Mouse (Mus musculus): Measurements from ENCODE around the gene Olfr24. TPM values are rescaled to one million over a fixed set of nuclear protein-coding genes. Genes with fewer than 3 reads are reported as not detected.
"Not testable (repeated sequence)": the region's sequence is repeated elsewhere in the genome, so short reads cannot be mapped to it uniquely, and the experiment has no call there.

The Olfr24 gene
- not detected in 2 replicates for total RNA-seq (2015; ENCODE audit: low replicate concordance)
- total RNA-seq (2017; ENCODE audit: low replicate concordance), result not detected in 2 replicates

DNA sequence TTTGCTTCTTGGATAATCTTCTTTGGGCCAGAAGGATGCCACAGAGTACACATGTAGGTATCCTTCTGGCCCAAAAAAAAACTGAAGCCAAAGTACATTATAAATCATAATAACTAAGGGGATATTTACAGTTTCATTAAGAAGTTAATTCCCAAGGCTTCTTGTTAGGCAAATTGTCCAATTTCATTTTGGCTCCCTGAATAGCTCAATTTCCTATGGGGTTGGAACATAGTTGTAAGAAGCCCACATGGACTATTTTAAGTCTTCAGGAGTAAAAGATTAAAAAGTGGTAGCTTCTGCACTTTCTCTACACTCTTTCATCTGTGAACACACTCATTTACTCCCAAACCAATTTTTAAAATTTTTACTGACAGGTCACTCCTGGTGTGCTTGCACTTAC lies at the start of gene Olfr24:
Gene Olfr24, minus strand, starts transcription at position 101 of the 400 bp plus-strand sequence.
- ATAC-seq (replicated peaks; ENCODE audit: low FRiP score, poor library complexity, severe bottlenecking), result no peak

DNA sequence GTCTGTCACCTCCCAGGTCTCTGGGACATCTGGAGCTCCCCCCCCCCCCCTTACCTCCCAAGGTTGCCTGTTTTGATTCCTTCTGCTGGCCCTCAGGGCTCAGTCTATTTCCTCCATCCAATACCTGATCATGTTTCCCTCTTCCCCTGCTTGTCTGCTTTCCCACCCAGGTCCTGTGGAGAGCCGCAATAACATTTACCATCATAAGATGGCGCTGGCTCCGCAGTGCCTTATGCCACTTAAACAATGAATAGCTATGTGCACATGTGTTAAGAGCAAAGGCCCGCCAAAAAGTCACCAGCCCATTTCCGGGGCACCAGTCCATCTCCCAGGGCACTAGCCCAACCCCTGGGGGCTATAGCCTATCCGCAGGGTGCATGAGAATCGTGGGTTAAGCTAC lies 21.5 kb upstream of the Olfr24 start:
- ATAC-seq (replicated peaks; ENCODE audit: low FRiP score, poor library complexity, severe bottlenecking), result no peak

DNA sequence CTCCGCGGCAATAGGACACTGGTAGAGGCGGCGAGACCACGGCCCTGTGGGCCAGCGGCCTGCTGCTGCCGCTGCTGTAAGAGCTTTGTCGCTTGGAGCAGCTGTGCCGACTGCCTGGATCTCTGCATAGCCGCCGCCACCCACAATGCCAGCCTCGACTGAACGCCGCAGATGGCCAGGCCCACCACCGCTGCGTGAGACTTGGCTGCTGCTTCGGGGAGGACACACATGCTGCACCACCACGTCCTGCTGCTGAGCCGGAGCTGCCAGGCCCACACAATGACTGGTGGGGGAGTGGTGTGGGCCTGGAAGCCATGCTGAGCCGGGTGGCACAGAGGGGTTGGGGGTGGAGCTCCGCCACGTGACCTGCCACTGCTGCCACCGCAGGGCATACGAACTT lies 15.7 kb upstream of the Olfr24 start:
- no peak for ATAC-seq (replicated peaks; ENCODE audit: low FRiP score, poor library complexity, severe bottlenecking)

DNA sequence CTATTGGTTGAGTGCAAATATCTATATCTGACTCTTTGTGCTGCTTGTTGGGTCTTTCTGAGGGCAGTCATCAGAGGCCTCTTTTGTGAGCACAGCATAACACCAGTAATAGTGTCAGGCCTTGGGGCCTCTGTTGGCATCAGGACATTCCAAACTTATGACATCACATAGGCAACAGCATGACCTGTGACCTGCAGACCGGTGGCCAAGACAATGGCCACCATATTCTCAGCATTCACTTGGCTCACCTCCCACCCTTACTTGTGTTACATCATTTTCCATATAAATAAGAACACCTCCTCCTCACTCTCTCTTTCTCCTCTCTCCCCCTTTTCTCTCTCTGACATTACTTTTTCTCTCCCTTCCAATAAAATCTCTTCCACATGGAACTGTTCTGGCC lies 15.2 kb upstream of the Olfr24 start:
- no peak for ATAC-seq (replicated peaks; ENCODE audit: low FRiP score, poor library complexity, severe bottlenecking)

DNA sequence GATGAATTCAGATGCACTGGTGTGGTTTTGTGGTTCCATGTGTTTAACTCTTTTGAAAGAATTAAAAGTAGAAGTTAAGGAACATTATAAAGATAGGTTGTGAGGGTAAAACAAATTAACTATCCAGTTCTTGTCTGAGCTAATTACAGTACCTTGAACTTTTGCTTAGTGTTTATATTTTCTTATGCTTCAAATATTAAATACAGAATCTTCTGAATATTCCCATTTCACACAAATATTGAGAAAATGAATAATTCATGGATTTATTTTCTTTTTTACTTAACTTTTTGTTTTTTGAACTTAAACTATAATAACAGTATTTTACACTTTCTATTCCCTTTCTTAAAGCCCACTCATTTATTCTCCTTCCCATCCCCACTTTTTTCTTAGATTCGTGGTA lies 8.2 kb downstream of the Olfr24 start:
- ATAC-seq (replicated peaks; ENCODE audit: low FRiP score, poor library complexity, severe bottlenecking), result no peak

DNA sequence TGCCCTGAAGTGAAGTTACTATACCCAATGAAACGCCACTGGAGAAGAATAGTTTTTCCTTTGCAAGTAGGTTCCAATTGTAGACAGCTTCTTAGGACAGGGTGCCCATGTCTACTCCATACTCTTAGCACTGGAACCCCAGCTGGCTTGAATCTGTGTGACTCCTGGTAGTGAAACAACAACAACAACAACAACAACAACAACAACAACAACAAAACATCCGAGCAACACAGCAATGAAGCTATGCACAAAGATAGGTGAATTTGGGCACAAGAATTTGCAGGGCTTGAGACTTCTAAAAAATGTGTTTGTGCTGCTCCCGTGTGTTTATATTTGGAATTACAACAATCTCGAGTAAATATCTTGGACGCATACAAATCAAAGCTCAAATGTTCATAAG lies 19.2 kb downstream of the Olfr24 start:
- ATAC-seq (replicated peaks; ENCODE audit: low FRiP score, poor library complexity, severe bottlenecking), result no peak

DNA sequence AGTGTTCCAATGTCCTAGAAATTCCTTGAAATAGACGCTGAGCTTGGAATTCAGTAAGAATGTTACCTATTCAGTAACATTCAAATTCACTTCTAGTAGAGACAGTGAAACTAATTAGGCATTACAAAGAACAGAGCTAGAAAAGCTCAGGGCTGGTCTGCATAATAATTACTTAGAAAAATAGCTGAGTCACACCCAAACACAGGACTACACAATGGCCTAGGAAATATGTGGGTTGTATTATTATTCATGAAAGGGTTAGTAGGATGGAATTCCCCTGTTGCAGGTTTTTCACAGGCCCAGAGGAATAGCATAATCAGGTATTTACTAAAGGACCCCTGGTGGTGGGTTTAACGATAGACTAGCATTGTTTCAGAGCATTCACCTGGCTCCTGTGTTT lies 29.6 kb downstream of the Olfr24 start:
- not testable (repeated sequence) for ATAC-seq (replicated peaks; ENCODE audit: low FRiP score, poor library complexity, severe bottlenecking)

DNA sequence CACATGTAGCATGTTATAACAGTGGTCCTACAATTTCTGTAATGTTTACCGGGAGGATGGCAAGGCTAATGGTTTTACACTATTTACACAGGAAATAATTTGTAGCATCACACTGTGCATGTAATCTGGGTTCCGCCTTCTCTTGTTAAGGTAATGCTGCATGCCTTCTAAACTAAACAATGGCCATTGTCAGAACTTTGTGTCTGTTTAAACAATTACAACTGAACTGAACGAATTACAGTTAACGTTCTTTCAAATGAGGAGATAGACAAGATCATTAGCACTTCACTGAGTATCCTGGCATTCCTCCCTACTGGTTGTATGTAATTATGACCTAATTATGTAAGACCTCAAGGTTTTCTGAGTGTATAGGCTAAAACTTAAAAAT lies 41.1 kb downstream of the Olfr24 start:
- ATAC-seq (replicated peaks; ENCODE audit: low FRiP score, poor library complexity, severe bottlenecking), result no peak

DNA sequence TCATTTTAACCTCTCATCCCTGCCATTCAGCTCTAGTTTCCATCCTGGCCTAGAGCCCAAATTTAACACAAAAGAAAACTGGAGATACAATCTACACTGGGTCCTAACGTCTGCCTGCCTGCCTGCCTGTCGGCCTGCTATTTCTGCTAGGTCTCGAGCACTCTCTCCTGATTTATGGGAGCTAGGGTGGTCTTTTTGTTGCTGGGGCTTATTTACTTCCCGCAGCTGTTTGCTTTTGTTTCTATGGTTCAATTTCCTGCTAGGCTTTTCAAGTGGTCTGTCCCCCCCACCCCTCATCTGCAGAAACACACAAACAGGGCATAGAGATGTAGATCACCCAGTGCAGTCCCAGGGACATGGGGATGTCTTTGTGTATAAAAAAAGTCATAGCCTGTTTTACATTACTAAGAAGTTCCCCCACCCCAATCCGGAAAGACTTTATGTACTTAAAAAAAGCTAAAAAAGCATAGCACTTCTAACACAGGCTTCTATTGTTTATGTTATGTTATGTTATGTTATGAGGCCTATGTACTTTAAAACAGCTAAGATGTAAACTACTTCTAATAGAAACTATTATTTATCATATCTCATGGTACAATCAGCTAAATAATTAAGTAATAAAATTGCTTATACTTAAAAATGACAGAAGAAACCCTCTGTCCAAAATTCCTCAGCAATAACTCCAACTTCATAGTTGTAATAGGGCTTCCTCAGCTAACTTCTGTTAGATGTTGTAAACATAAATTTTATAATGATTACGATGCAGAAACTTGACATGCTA lies 41.7 kb downstream of the Olfr24 start:
- ATAC-seq (replicated peaks; ENCODE audit: low FRiP score, poor library complexity, severe bottlenecking), result no peak

DNA sequence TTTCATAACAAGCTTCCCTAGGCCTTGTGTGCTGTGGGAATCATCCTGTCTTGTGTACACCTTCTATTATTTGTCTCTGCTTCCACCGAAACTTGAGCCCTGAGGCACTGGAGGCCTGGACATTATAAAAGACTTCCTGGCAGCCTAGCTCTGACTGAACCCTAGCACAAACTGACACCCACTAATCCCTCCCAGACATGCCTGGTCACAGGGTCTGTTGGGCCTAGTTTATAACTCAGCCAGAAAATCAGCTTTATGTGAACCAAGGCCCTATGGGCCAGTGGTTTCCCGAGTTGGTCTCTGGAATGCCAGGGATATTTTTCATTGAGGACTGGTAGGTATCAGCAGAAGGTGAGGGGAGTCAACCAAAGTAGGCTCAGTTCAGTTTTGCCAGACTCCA lies 42.8 kb downstream of the Olfr24 start:
- ATAC-seq (replicated peaks; ENCODE audit: low FRiP score, poor library complexity, severe bottlenecking), result no peak

DNA sequence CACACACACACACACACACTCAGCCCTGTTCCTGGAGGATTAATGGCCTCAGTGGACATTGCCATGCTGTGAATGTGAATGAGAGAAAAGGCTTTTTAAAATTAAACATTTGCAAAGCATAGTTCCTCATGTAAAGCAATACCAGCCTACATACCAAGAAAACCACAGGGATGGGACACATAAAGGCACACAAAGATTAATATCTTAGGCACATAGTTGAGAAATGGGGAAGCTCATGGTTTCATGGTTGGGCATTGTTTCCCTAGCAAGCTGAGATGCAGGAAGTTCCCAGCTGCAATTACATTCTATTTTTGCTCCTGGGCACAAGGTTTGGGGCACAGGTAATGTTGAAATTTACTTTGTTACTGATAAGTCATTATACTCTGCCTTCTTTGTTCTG lies 58.2 kb downstream of the Olfr24 start:
- ATAC-seq (replicated peaks; ENCODE audit: low FRiP score, poor library complexity, severe bottlenecking), result no peak

Other genes with a start within 250 kb of the Olfr24 start
- not detected in 2 replicates for gene Muc16, start 89.5 kb downstream of the Olfr24 start, total RNA-seq (2015; ENCODE audit: low replicate concordance)
- gene Muc16, start 89.5 kb downstream of the Olfr24 start, total RNA-seq (2017; ENCODE audit: low replicate concordance), result not detected in 2 replicates
- not detected in 2 replicates for gene Olfr828, start 55.5 kb upstream of the Olfr24 start, total RNA-seq (2015; ENCODE audit: low replicate concordance)
- gene Olfr828, start 55.5 kb upstream of the Olfr24 start, total RNA-seq (2017; ENCODE audit: low replicate concordance), result not detected in 2 replicates
- gene Olfr829, start 90.9 kb upstream of the Olfr24 start, total RNA-seq (2015; ENCODE audit: low replicate concordance), result not detected in 2 replicates
- gene Olfr829, start 90.9 kb upstream of the Olfr24 start, total RNA-seq (2017; ENCODE audit: low replicate concordance), result not detected in 2 replicates
- gene Olfr830, start 110.7 kb upstream of the Olfr24 start, total RNA-seq (2015; ENCODE audit: low replicate concordance), result not detected in 2 replicates
- gene Olfr830, start 110.7 kb upstream of the Olfr24 start, total RNA-seq (2017; ENCODE audit: low replicate concordance), result not detected in 2 replicates
- gene Olfr832, start 173.1 kb upstream of the Olfr24 start, total RNA-seq (2015; ENCODE audit: low replicate concordance), result not detected in 2 replicates
- gene Olfr832, start 173.1 kb upstream of the Olfr24 start, total RNA-seq (2017; ENCODE audit: low replicate concordance), result not detected in 2 replicates
- not detected in 2 replicates for gene Olfr834, start 224.0 kb upstream of the Olfr24 start, total RNA-seq (2015; ENCODE audit: low replicate concordance)
- gene Olfr834, start 224.0 kb upstream of the Olfr24 start, total RNA-seq (2017; ENCODE audit: low replicate concordance), result not detected in 2 replicates

All from erythroblast, adult 5-6 weeks (primary cell).